Mouse (Mus musculus): ENCODE results near the gene Gm20890. TPM values are rescaled to one million over a fixed set of nuclear protein-coding genes. Genes with fewer than 3 reads are reported as not detected.
"Not testable (repeated sequence)": the region's sequence is repeated elsewhere in the genome, so short reads cannot be mapped to it uniquely, and the experiment has no call there.

Gm20890 gene
- polyA plus RNA-seq (2012; ENCODE audit: insufficient read depth, low replicate concordance): not detected in 2 replicates

DNA sequence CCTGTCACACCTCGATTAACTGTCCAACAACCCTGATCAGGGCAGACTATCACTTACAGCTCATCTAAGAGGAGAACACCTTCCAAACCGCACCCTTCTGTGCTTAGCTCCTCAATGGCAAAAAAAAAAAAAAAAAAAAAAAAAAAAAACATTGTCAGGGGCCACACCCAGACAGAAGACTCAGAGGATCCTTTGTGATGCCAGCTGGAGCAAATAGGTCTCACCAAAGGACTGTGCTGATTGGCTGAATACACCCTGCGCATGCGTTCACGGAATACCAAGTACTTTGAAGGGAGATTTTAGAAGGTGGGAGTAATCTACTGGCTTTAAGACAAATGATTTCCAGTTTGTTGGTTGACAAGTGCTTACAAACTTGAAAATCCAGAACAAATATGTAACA is at the start of gene Gm20890:
TSS of gene Gm20890 (minus strand) at position 101 of the 400 bp plus-strand sequence.
- H3K36me3 ChIP-seq (replicated peaks; ENCODE audit: low read length); H3K9me3 ChIP-seq; H3K4me3 ChIP-seq (replicated peaks); H3K27me3 ChIP-seq (replicated peaks); H3K4me1 ChIP-seq: not testable (repeated sequence)

All from megakaryocyte, embryonic 14.5 days (primary cell).